Comparison of ENCODE assay signal across 32 mouse cellular contexts in the genomic region with DNA sequence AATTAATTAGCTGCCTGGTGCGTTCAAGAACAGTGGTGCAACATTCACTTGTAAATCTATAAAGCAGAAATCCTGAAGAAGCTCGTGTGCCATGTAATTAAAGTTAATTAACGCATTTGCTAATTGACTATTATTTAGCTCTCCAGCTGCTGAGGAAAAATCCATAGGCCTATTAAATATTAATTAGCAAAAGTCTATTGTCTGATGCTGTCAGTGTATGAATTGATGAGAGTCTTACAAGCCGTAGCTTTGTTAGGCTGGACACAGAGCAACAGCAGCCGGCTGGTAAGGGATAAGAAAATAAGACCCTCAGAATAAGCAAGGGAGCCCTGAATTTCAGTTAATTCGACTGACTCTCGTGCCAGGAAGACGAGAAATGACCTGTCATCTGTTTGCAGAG. TPM values are rescaled to one million over a fixed set of nuclear protein-coding genes. Genes with fewer than 3 reads are reported as not detected.
DNase-seq lines count a peak whose midpoint lies in the region; ATAC-seq and TF ChIP-seq lines count a peak whose summit lies in the region.
"Had no signal": no experiment of that assay in that cellular context is flagged by ENCODE, and none has a peak within 500 bp of the region (broad histone marks: within the 10 kb centered on the region; RNA-seq: fewer than 3 reads in every experiment).

No protein-coding gene starts in this region.

- H3K36me3 ChIP-seq in midbrain, embryonic 11.5 days (ENCODE audit: control insufficient read depth, insufficient read depth, low read length), result no peaks in the 10 kb centered on the region
- H3K36me3 ChIP-seq in midbrain, embryonic 10.5 days, result no peaks in the 10 kb centered on the region
- H3K36me3 ChIP-seq in hindbrain, embryonic 11.5 days (ENCODE audit: control insufficient read depth, insufficient read depth, low read length), result no peaks in the 10 kb centered on the region
- no peaks in the 10 kb centered on the region for H3K36me3 ChIP-seq in hindbrain, postnatal 0 days (ENCODE audit: insufficient read depth, low read length)
- H3K36me3 ChIP-seq: heart, embryonic 15.5 days had no signal

- no peak overlapping the region for H3K4me3 ChIP-seq in midbrain, embryonic 11.5 days (ENCODE audit: low read depth, low read length)
- no peak overlapping the region for H3K4me3 ChIP-seq in midbrain, embryonic 10.5 days
- no peak overlapping the region for H3K4me3 ChIP-seq in hindbrain, embryonic 11.5 days (ENCODE audit: low read depth, low read length)
- H3K4me3 ChIP-seq in hindbrain, postnatal 0 days (ENCODE audit: low read length), result no peak overlapping the region
- H3K4me3 ChIP-seq: heart, embryonic 15.5 days had no signal

- H3K4me1 ChIP-seq in midbrain, embryonic 11.5 days (ENCODE audit: control insufficient read depth, insufficient read depth, low read length), result no peaks in the 10 kb centered on the region
- peaks cover 4% of the 10 kb centered on the region; the same call in 1 of the 2 replicates for H3K4me1 ChIP-seq in midbrain, embryonic 10.5 days
- peaks cover 3% of the 10 kb centered on the region; the same call in 1 of the 2 replicates for H3K4me1 ChIP-seq in hindbrain, embryonic 11.5 days (replicated peaks; ENCODE audit: control insufficient read depth, insufficient read depth, low read length)
- H3K4me1 ChIP-seq in hindbrain, postnatal 0 days (ENCODE audit: insufficient read depth, low read length), result no peaks in the 10 kb centered on the region
- H3K4me1 ChIP-seq: heart, embryonic 15.5 days had no signal

- TF ChIP-seq CTCF in hindbrain, postnatal 0 days (IDR thresholded peaks at IDR 0.05; ENCODE audit: low read depth), result no peak

- no peak overlapping the region for H3K9ac ChIP-seq in midbrain, embryonic 11.5 days (ENCODE audit: low read length)
- H3K9ac ChIP-seq in hindbrain, embryonic 11.5 days (ENCODE audit: low read depth, low read length), result no peak overlapping the region
- no peak overlapping the region for H3K9ac ChIP-seq in hindbrain, postnatal 0 days (replicated peaks; ENCODE audit: low read length)
- H3K9ac ChIP-seq: heart, embryonic 15.5 days; liver, postnatal 0 days had no signal

- ATAC-seq in midbrain, embryonic 11.5 days (ENCODE audit: low FRiP score), result no peak
- ATAC-seq in hindbrain, embryonic 11.5 days (ENCODE audit: low FRiP score), result no peak
- ATAC-seq in hindbrain, postnatal 0 days, result no peak
- ATAC-seq in erythroblast, adult 5-6 weeks (replicated peaks; ENCODE audit: low FRiP score, poor library complexity, severe bottlenecking), result no peak
- ATAC-seq: inflammation-experienced regulatory T-cells, adult 6 months; liver, postnatal 0 days had no signal

- no peak overlapping the region for H3K4me2 ChIP-seq in midbrain, embryonic 11.5 days
- no peak overlapping the region for H3K4me2 ChIP-seq in hindbrain, embryonic 11.5 days (replicated peaks; ENCODE audit: low read depth, low read length)
- no peak overlapping the region for H3K4me2 ChIP-seq in hindbrain, postnatal 0 days (ENCODE audit: low read depth, low read length)
- H3K4me2 ChIP-seq: heart, embryonic 15.5 days had no signal

- no peaks in the 10 kb centered on the region for H3K9me3 ChIP-seq in midbrain, embryonic 11.5 days (ENCODE audit: control insufficient read depth, low read length)
- H3K9me3 ChIP-seq in midbrain, embryonic 10.5 days (replicated peaks), result no peaks in the 10 kb centered on the region
- no peaks in the 10 kb centered on the region for H3K9me3 ChIP-seq in hindbrain, embryonic 11.5 days (ENCODE audit: control insufficient read depth, low read length)
- H3K9me3 ChIP-seq in hindbrain, postnatal 0 days (ENCODE audit: low read length), result no peaks in the 10 kb centered on the region
- H3K9me3 ChIP-seq: heart, embryonic 15.5 days had no signal

- H3K27ac ChIP-seq in midbrain, embryonic 11.5 days (ENCODE audit: low read depth, low read length), result no peak overlapping the region
- H3K27ac ChIP-seq in midbrain, embryonic 10.5 days (replicated peaks), result no peak overlapping the region
- H3K27ac ChIP-seq in hindbrain, embryonic 11.5 days (ENCODE audit: low read depth, low read length), result 0 out of 2 replicates have a peak overlapping the region, but pooled peaks have one; percentile 54
- H3K27ac ChIP-seq in hindbrain, postnatal 0 days, result no peak overlapping the region
- H3K27ac ChIP-seq: heart, embryonic 15.5 days had no signal

- DNase-seq in midbrain, embryonic 11.5 days (ENCODE audit: low spot score, missing footprints), result peak; percentile 77
- no peak for DNase-seq in midbrain, embryonic 10.5 days (ENCODE audit: low spot score)
- no peak for DNase-seq in hindbrain, embryonic 11.5 days (ENCODE audit: low spot score)
- DNase-seq in hindbrain, postnatal 0 days (ENCODE audit: low spot score), result peak; percentile 5
- peak; percentile 90 for DNase-seq in retina, postnatal 1 day
- DNase-seq in adrenal gland, postnatal 14 days, result no peak
- DNase-seq: adrenal gland, adult 2 months; cerebellum, adult 18-20 months; cerebellum, postnatal 14 days; gastrocnemius, postnatal 36 days; heart, postnatal 36 days; kidney, adult 18-20 months; liver, postnatal 0 days; lung, postnatal 10 days; thymus, adult 18-20 months; thymus, postnatal 36 days had no signal

- no peaks in the 10 kb centered on the region for H3K27me3 ChIP-seq in midbrain, embryonic 11.5 days (ENCODE audit: control insufficient read depth, insufficient read depth, low read length)
- no peaks in the 10 kb centered on the region for H3K27me3 ChIP-seq in midbrain, embryonic 10.5 days (ENCODE audit: low read depth, poor library complexity, severe bottlenecking)
- no peaks in the 10 kb centered on the region for H3K27me3 ChIP-seq in hindbrain, embryonic 11.5 days (ENCODE audit: control insufficient read depth, insufficient read depth, low read length)
- no peaks in the 10 kb centered on the region for H3K27me3 ChIP-seq in hindbrain, postnatal 0 days (ENCODE audit: insufficient read depth, low read length)
- H3K27me3 ChIP-seq: heart, embryonic 15.5 days had no signal

- 62% methylated on average over 8 of the region's 8 CpGs for WGBS in midbrain, embryonic 11.5 days
- WGBS in midbrain, embryonic 10.5 days, result 83% methylated on average over 8 of the region's 8 CpGs
- WGBS in hindbrain, embryonic 11.5 days, result 56% methylated on average over 8 of the region's 8 CpGs
- WGBS in hindbrain, postnatal 0 days, result 34% methylated on average over 8 of the region's 8 CpGs

RNA-seq across cellular contexts. Expression of a gene that starts 37.0 kb away (rescaled TPM):
- not detected in 2 replicates for polyA plus RNA-seq in midbrain, embryonic 11.5 days (2014; fragmentation: Nextera tagmentation; extraction: Ambion mirVana)
- polyA plus RNA-seq in midbrain, embryonic 10.5 days (2016; fragmentation: Nextera tagmentation; extraction: Ambion mirVana), result not detected in 2 replicates
- not detected in 2 replicates for polyA plus RNA-seq in hindbrain, embryonic 11.5 days (2014; fragmentation: Nextera tagmentation; extraction: Ambion mirVana)
- not detected in 2 replicates for total RNA-seq in hindbrain, postnatal 0 days (2014; rRNA removed)
- polyA plus RNA-seq in hindbrain, postnatal 0 days (2015; fragmentation: Nextera tagmentation; extraction: Ambion mirVana), result not detected in 2 replicates
- not detected in 2 replicates for total RNA-seq in adrenal gland, postnatal 14 days (2021)
- total RNA-seq in erythroblast, adult 5-6 weeks (2015; ENCODE audit: low replicate concordance), result not detected in 2 replicates
- not detected in 2 replicates for total RNA-seq in erythroblast, adult 5-6 weeks (2017; ENCODE audit: low replicate concordance)
- total RNA-seq: adrenal gland, adult 2 months; gastrocnemius, adult 18-20 months; gastrocnemius, postnatal 36 days; heart, postnatal 36 days; layer of hippocampus, postnatal 10 days; liver, adult 2 months; megakaryocyte, adult 5-6 weeks; MEL had no signal
- polyA plus RNA-seq: adrenal gland, adult 2 months; C2C12; embryonic facial prominence, embryonic 11.5 days; heart, embryonic 15.5 days; inflammation-experienced regulatory T-cells, adult 6 months; kidney, embryonic 16.5 days; large intestine, adult 2 months; limb, embryonic 11.5 days; liver, adult 2 months; liver, postnatal 0 days; neural tube, embryonic 14.5 days; small intestine, adult 2 months; stomach, embryonic 16.5 days had no signal

Comparison
In these comparisons a context has a peak if more than half of its experiments do, and no peak if none do; other contexts are left out.
1. DNase-seq: peak in midbrain, embryonic 11.5 days (single experiment), hindbrain, postnatal 0 days (single experiment) and retina, postnatal 1 day (single experiment); none in midbrain, embryonic 10.5 days (single experiment), hindbrain, embryonic 11.5 days (single experiment) and adrenal gland, postnatal 14 days (single experiment).